Mouse (Mus musculus) brain, embryonic 14.5 days (tissue): ENCODE data around the gene Hoxa3.

Experiments
- CTCF ChIP-seq: fragments of 200-500 bp; IDR thresholded peaks from 2 replicates; pipeline ENCODE4 v1.5.1; 2012; ENCODE audit warnings: inconsistent platforms, mild to moderate bottlenecking, moderate library complexity, borderline replicate concordance; ENCODE audit not compliant: insufficient read depth, insufficient read length; ENCODE audit errors: extremely low read depth
- POLR2A ChIP-seq: fragments of 200-500 bp; IDR thresholded peaks from 2 replicates; pipeline ENCODE4 v1.6.1; 2012; ENCODE audit warnings: mild to moderate bottlenecking, inconsistent platforms, borderline replicate concordance; ENCODE audit not compliant: poor library complexity, insufficient read depth, insufficient read length, severe bottlenecking; ENCODE audit errors: extremely low read depth

DNA sequence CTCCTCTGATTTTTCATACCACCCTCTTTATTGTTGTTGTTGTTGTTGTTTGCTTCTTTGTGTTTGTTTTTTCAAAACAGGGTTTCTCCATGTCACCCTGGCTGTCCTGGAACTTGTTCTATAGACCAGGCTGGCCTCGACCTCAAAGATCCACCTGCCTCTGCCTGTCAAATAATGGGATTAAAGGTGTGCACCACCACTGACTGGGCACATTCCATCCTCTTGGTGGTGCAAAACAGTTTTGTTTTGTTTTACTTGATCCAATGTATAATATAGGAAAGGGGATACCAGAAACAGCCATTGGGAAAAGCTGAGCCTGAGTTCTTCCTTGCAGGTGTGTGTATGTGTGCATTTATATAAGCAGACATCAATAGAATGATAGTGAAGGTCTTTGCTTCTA, 26.6 kb downstream of the Hoxa3 start:
- no peak for TF ChIP-seq POLR2A
- no peak for TF ChIP-seq CTCF
